Mouse (Mus musculus) midbrain, embryonic 14.5 days (tissue): ENCODE results near the gene Fam92a. TPM values are rescaled to one million over a fixed set of nuclear protein-coding genes. Genes with fewer than 3 reads are reported as not detected.
"Not testable (repeated sequence)": the region's sequence is repeated elsewhere in the genome, so short reads cannot be mapped to it uniquely, and the experiment has no call there.

ENCODE experiments used
- ATAC-seq: fragments of 200-750 bp; cut with Nextera tagmentation; 2 replicates; pipeline ENCODE4 v1.8.0; 2017; ENCODE audit warnings: moderate number of reproducible peaks, moderate library complexity; ENCODE audit not compliant: low FRiP score, low TSS enrichment
- DNase-seq: peaks from one replicate; pipeline ENCODE4 v3.0.0-alpha.2; 2015
- H3K27ac ChIP-seq: fragments of 300-500 bp; sonication (generic); replicated peaks from 2 replicates; pipeline ENCODE4 v1.5.1; 2014; ENCODE audit warnings: mild to moderate bottlenecking, low read depth, low read length, moderate library complexity
- H3K27me3 ChIP-seq: fragments of 300-500 bp; sonication (generic); 2 replicates; pipeline ENCODE4 v1.6.1; 2014; ENCODE audit warnings: low read length, control low read depth, mixed read lengths; ENCODE audit not compliant: control insufficient read depth, insufficient read depth
- H3K36me3 ChIP-seq: fragments of 300-500 bp; sonication (generic); 2 replicates; pipeline ENCODE4 v1.6.1; 2014; ENCODE audit warnings: low read length, control low read depth; ENCODE audit not compliant: control insufficient read depth, insufficient read depth
- H3K4me1 ChIP-seq: fragments of 300-500 bp; sonication (generic); 2 replicates; pipeline ENCODE4 v1.6.1; 2014; ENCODE audit warnings: mild to moderate bottlenecking, antibody characterized with exemption, low read length, control low read depth; ENCODE audit not compliant: control insufficient read depth, insufficient read depth
- H3K4me2 ChIP-seq: fragments of 300-500 bp; sonication (generic); 2 replicates; pipeline ENCODE4 v1.6.1; 2014; ENCODE audit warnings: mild to moderate bottlenecking, low read length, moderate library complexity
- H3K4me3 ChIP-seq: fragments of 300-500 bp; sonication (generic); replicated peaks from 2 replicates; pipeline ENCODE4 v1.5.1; 2014; ENCODE audit warnings: low read depth, low read length
- H3K9ac ChIP-seq: fragments of 300-500 bp; sonication (generic); replicated peaks from 2 replicates; pipeline ENCODE4 v1.6.1; 2014; ENCODE audit warnings: mild to moderate bottlenecking, low read length, moderate library complexity
- H3K9me3 ChIP-seq: fragments of 300-500 bp; sonication (generic); 2 replicates; pipeline ENCODE4 v1.6.1; 2016; ENCODE audit warnings: low read length, control low read depth, mixed read lengths; ENCODE audit not compliant: control insufficient read depth
- WGBS: fragments of 180-500 bp; shearing (Covaris S2); extraction: QIAGEN DNeasy Blood & Tissue Kit; methylation state at CpG from one replicate; pipeline ENCODE4 v1.1.7; 2014; 5-methylcytosine and 5-hydroxymethylcytosine counted together
- polyA plus RNA-seq: library from polyadenylated mRNA; unstranded; fragments of >200 nt; fragmentation: Nextera tagmentation; extraction: Ambion mirVana; gene quantifications from 2 replicates; pipeline ENCODE4 v1.2.1, GENCODE M21; 2014

Gene Fam92a
- polyA plus RNA-seq = 93.0 and 99.1 TPM in 2 replicates

DNA sequence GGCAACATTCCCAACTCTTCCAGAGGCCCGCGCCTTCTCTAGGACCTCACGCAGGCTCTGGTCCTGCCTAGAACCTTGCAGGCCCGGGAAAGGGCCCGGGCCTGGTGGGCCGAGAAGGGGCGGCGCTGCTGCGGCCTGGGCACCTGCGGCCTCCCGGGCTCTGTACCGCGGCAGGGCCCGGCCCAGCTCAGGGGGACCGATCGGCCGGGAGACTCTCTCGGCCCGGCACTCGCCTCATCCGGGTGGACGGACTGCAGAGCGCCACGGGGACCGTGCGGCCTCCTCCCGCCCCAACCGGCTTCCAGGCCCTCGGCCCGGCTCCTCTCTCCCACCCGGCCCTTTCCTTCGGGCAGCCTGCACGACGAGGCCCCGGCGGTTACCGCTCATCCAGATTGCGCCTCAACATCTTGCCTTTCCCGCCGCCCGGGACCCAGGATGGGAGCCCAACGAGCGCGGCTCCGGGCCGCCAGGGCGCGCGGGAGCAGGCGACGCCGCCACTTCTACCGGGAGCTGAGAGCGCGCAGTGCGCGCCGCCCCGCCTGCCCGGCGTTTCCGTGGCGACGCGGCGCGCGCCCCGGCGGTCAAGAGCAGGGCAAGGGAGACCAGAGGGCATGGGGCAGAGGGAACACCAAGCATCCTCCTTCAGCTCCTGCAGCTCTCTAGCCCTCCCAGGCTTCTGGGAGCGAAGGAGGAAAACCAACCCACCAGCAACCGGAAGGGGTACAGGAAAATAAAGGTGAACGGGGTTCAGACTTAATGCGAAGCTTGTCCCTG is at the start of gene Fam92a:
Fam92a (minus strand) TSS at position 698 of the 774 bp plus-strand sequence.
- peak within 1 kb of the TSS; percentile 94 for H3K27ac ChIP-seq
- peak within 1 kb of the TSS; percentile 75 for H3K4me2 ChIP-seq
- H3K4me1 ChIP-seq = peaks cover 8% of the 10 kb centered on the region
- H3K9me3 ChIP-seq = no peaks in the 10 kb centered on the region
- H3K4me3 ChIP-seq = peak within 1 kb of the TSS; percentile 76
- peak within 1 kb of the TSS; percentile 99 for H3K9ac ChIP-seq
- DNase-seq (peak; percentile 88), ATAC-seq (peak; percentile 89)
- peaks cover 18% of the 10 kb centered on the region for H3K36me3 ChIP-seq
- under 1% methylated on average over 73 of the region's 74 CpGs for WGBS
- no peaks in the 10 kb centered on the region for H3K27me3 ChIP-seq

DNA sequence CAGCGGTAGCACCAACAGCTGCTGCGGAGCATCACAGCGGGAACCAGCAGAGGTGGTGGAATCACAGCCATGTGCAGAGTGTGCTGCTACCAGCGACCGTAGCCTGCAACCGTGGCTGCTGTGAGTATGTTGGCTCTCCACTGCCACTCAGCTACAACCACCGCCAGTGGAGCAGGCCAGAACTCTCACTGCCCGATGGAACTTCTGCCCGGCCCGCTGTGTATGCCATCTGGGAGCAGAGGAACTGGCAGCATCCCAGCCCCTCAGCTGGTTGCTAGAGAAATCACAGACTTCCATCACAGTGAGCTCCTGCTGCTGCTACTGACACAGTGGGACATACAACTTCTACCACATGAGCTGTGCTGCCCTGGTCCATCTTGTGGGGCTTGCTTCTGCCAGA is 7.2 kb upstream of the Fam92a start:
- no peaks in the 10 kb centered on the region for H3K9me3 ChIP-seq
- no peak overlapping the region for H3K4me3 ChIP-seq
- no peak overlapping the region for H3K27ac ChIP-seq
- no peak for DNase-seq
- no peaks in the 10 kb centered on the region for H3K4me1 ChIP-seq
- H3K4me2 ChIP-seq = no peak overlapping the region
- H3K27me3 ChIP-seq = no peaks in the 10 kb centered on the region
- H3K36me3 ChIP-seq = no peaks in the 10 kb centered on the region
- H3K9ac ChIP-seq = no peak overlapping the region
- ATAC-seq = no peak
- 91% methylated on average over 10 of the region's 10 CpGs for WGBS

DNA sequence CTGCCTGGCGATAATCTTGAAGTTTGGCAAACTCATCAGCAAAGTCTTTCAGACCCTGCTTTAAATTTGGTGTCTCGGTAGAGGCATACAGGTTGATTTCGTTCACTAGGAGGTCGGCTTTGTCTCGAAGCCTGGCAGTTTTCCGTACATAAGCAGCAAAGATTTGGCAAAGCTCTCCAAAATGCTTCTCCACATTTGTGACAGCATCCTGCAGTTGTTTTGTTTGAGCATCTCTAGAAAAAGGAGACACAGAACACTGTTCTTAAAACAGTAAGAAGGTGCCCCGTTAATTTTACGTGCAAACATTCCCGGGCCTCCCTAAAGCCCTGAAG is 863 bp downstream of the Fam92a start:
- ATAC-seq (no peak), DNase-seq (no peak)
- H3K36me3 ChIP-seq = peaks cover 24% of the 10 kb centered on the region
- peak overlapping the region; percentile 75 for H3K4me2 ChIP-seq
- no peaks in the 10 kb centered on the region for H3K9me3 ChIP-seq
- H3K4me3 ChIP-seq = peak overlapping the region; percentile 76
- peak overlapping the region; percentile 99 for H3K9ac ChIP-seq
- no peaks in the 10 kb centered on the region for H3K27me3 ChIP-seq
- 9% methylated on average over 9 of the region's 9 CpGs for WGBS
- H3K27ac ChIP-seq = peak overlapping the region; percentile 94
- H3K4me1 ChIP-seq = peaks cover 8% of the 10 kb centered on the region

DNA sequence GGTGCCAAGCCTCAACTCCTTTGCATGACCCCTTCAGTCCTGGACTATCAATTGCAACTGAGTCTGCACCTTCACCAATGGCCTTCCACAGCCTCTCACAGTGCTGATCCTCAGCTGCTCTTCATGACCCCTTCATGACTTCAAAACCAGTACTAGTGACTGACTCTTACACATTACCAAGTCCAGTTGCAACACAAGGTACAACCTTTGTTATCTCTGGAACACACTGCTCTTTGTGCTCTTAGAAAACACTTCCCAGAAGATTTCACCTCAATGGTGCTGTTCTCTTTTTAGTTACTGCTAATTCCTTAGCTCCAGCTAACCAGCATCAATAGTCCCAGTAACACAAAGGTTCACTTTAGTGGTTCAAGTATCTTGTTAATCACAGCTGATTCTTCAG is 24.2 kb downstream of the Fam92a start:
- no peak overlapping the region for H3K4me3 ChIP-seq
- H3K9ac ChIP-seq = no peak overlapping the region
- peaks cover 4% of the 10 kb centered on the region; the same call in 1 of the 2 replicates for H3K9me3 ChIP-seq
- H3K36me3 ChIP-seq = peaks cover 22% of the 10 kb centered on the region
- no peaks in the 10 kb centered on the region for H3K27me3 ChIP-seq
- H3K27ac ChIP-seq = no peak overlapping the region
- no peaks in the 10 kb centered on the region for H3K4me1 ChIP-seq
- ATAC-seq (no peak), DNase-seq (no peak)
- H3K4me2 ChIP-seq = no peak overlapping the region

DNA sequence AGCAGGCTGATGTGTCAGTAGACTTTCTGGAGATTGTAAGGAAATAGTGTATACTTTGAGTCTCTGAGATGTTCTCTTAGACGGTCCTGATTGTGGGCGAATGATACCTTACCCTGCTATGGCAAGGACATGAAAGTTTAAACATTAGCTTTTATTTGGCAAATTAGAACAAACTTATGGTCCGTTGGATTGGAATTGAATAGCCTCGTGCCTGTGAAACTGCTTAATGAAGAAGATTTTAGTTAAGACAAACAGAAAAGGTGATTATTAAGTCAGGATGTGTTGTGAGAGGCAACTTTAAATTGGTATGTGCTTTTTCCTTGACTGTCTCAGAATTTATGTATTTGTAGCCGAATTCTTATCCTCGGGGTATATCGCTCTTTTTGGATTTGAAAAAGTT is 30.3 kb downstream of the Fam92a start:
- not testable (repeated sequence) for H3K9me3 ChIP-seq, ATAC-seq, H3K9ac ChIP-seq, H3K4me1 ChIP-seq, H3K4me3 ChIP-seq, H3K27me3 ChIP-seq, H3K27ac ChIP-seq, H3K36me3 ChIP-seq, DNase-seq
- WGBS = 95% methylated on average over 7 of the region's 7 CpGs
- H3K4me2 ChIP-seq = peak overlapping the region; percentile 35

DNA sequence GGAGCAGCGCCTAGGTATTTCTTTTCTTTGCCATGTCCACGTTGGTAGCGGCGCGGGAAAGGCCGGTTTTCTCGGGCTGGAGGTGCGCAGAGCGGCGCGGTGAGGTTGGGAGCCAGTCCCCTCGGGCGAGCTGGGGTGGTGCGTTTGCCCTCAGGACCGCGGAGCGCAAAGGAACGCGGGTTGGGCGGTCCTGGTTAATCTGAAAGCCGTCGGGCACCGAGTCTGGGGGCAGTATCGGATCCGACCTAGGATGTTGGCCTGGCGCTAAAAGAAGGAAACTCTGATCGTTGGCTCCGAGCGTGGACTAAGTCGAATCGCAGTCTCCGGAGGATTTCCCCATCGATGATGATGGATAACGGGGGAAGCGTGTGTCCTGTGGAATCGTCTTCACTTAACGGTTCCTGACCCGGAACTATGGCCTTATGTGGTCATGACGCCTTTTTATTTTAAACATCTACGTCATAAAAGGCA is 31.2 kb downstream of the Fam92a start:
- Histone ChIP-seq H3K4me3 (peak overlapping the region; percentile 39), H3K27ac (0 out of 2 replicates have a peak overlapping the region, but pooled peaks have one; percentile 55), H3K4me2 (peak overlapping the region; percentile 47)
- 9% methylated on average over 21 of the region's 40 CpGs for WGBS
- not testable (repeated sequence) for H3K36me3 ChIP-seq, H3K9me3 ChIP-seq, H3K9ac ChIP-seq, H3K4me1 ChIP-seq, H3K27me3 ChIP-seq
- peak; percentile 45 for DNase-seq
- peak; percentile 84 for ATAC-seq

DNA sequence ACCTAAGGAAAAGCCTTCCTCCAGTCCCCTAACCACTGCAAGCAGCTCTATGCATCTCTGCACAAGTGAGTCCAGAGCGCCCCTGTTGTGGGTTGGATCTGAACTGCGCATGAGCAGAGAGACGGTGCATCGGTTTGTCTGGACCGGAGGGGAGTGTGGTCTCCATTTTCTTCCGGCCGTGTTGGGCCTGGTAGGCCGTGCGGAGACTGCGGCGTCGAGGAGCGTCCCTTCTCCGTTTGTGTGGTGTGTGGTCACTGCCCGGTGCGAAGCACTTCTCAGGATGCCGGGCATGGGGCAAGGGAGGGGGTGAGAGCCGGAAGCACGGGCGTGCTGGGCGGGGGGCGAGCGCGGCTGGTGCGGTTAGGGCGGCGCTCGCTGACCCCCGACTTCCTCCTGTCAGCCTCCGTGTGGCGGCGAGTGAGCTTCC is 31.7 kb downstream of the Fam92a start, which contains the start of gene Rbm12b1:
Rbm12b1 (plus strand) TSS at position 124 of the 427 bp plus-strand sequence.
- H3K4me1 ChIP-seq, H3K9me3 ChIP-seq, H3K36me3 ChIP-seq, H3K27me3 ChIP-seq: not testable (repeated sequence)
- peak within 1 kb of the TSS; percentile 39 for H3K4me3 ChIP-seq
- peak within 1 kb of the TSS; percentile 29; the same call in 1 of the 2 replicates for H3K9ac ChIP-seq
- ATAC-seq (peak; percentile 98), DNase-seq (peak; percentile 92)
- 2% methylated on average over 20 of the region's 32 CpGs for WGBS
- peak within 1 kb of the TSS; percentile 75 for H3K27ac ChIP-seq
- H3K4me2 ChIP-seq = peak within 1 kb of the TSS; percentile 47
